Mouse (Mus musculus) liver, postnatal 0 days (tissue): ENCODE measurements at regions not wholly inside any gene's neighbourhood (a gene's known extent, or its start where the extent isn't known, plus 50 kb on each side); places are given as distances from the start of the nearest gene placed in this dataset.

Experiments
- CTCF ChIP-seq: sonication (generic); IDR thresholded peaks from 2 replicates; pipeline ENCODE4 v1.5.1; 2016; ENCODE audit warnings: antibody characterized with exemption, low read depth
- EP300 ChIP-seq: IDR thresholded peaks from 2 replicates; pipeline ENCODE4 v1.6.1; 2016; ENCODE audit warnings: antibody characterized with exemption, low read depth, mild to moderate bottlenecking

DNA sequence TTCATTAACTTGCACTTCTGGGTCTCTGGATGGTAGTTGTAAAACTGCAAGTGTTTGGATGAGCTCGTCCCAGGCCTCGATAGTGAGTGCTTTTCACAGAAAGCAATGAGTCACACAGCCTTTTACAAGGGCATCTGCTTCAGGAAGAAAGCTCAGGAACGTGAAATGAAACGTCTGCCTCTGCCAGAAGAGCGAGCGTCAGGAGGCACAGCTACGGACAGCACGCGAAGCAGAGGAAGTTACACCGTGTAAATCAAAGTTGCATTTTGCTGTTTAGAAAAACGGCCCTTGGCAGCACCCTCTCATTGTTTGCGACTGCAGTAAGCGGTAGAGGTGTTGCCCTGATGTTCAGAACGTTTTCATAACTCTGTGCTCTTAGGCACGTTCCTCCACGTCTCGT, 201.5 kb upstream of the Gimd1 start:
- no peak for TF ChIP-seq CTCF
- TF ChIP-seq EP300, result no peak
